Mouse (Mus musculus): ENCODE measurements around the gene Nkx2-1. TPM values are rescaled to one million over a fixed set of nuclear protein-coding genes. Genes with fewer than 3 reads are reported as not detected.
"Not testable (repeated sequence)": the region's sequence is repeated elsewhere in the genome, so short reads cannot be mapped to it uniquely, and the experiment has no call there.

The Nkx2-1 gene
- not detected for total RNA-seq (2021)
- long read RNA-seq, experiment 1: 0 reads
- long read RNA-seq, experiment 2: 0 reads

- DNase-seq (ENCODE audit: low spot score in 2 of 2): no peak
These were observed at the start of gene Nkx2-1 for GRCm38 (mm10) chr12:56536884-56537265. TSS of gene Nkx2-1 (minus strand) at chr12:56536908.

GRCm38 (mm10) chr12:56541068-56541467 lies 4.4 kb upstream of the Nkx2-1 start:
- DNase-seq (ENCODE audit: low spot score in 2 of 2): peak; percentile 32 to 48

GRCm38 (mm10) chr12:56540591-56540990 lies 3.9 kb upstream of the Nkx2-1 start:
- no peak for DNase-seq (ENCODE audit: low spot score in 2 of 2)

GRCm38 (mm10) chr12:56538601-56539000 lies 1.9 kb upstream of the Nkx2-1 start:
- no peak for DNase-seq (ENCODE audit: low spot score in 2 of 2)

- DNase-seq (ENCODE audit: low spot score in 2 of 2): no peak
These were observed 1.2 kb upstream of the Nkx2-1 start for GRCm38 (mm10) chr12:56537931-56538330.

GRCm38 (mm10) chr12:56537342-56537741 lies 634 bp upstream of the Nkx2-1 start:
- DNase-seq (ENCODE audit: low spot score in 2 of 2): no peak

GRCm38 (mm10) chr12:56536174-56536883 lies 379 bp downstream of the Nkx2-1 start:
- no peak for DNase-seq (ENCODE audit: low spot score in 2 of 2)

- no peak for DNase-seq (ENCODE audit: low spot score in 2 of 2)
These were observed 1.1 kb downstream of the Nkx2-1 start for GRCm38 (mm10) chr12:56535411-56536173.

- no peak for DNase-seq (ENCODE audit: low spot score in 2 of 2)
These were observed 1.9 kb downstream of the Nkx2-1 start for GRCm38 (mm10) chr12:56534651-56535326.

- DNase-seq (ENCODE audit: low spot score in 2 of 2): no peak
These were observed 2.4 kb downstream of the Nkx2-1 start for GRCm38 (mm10) chr12:56534311-56534650.

- DNase-seq (ENCODE audit: low spot score in 2 of 2): no peak
These were observed 3.0 kb downstream of the Nkx2-1 start for GRCm38 (mm10) chr12:56533501-56534310.

- no peak for DNase-seq (ENCODE audit: low spot score in 2 of 2)
These were observed 3.7 kb downstream of the Nkx2-1 start for GRCm38 (mm10) chr12:56532986-56533495.

- DNase-seq (ENCODE audit: low spot score in 2 of 2): no peak
These were observed 4.6 kb downstream of the Nkx2-1 start for GRCm38 (mm10) chr12:56532142-56532541.

- no peak for DNase-seq (ENCODE audit: low spot score in 2 of 2)
These were observed 5.6 kb downstream of the Nkx2-1 start for GRCm38 (mm10) chr12:56531051-56531620.

GRCm38 (mm10) chr12:56529931-56530330 lies 6.8 kb downstream of the Nkx2-1 start:
- no peak for DNase-seq (ENCODE audit: low spot score in 2 of 2)

GRCm38 (mm10) chr12:56528881-56529681 lies 7.6 kb downstream of the Nkx2-1 start:
- DNase-seq (ENCODE audit: low spot score in 2 of 2): no peak

GRCm38 (mm10) chr12:56528034-56528570 lies 8.6 kb downstream of the Nkx2-1 start:
- no peak for DNase-seq (ENCODE audit: low spot score in 2 of 2)

GRCm38 (mm10) chr12:56527071-56527470 lies 9.6 kb downstream of the Nkx2-1 start:
- no peak for DNase-seq (ENCODE audit: low spot score in 2 of 2)

- DNase-seq (ENCODE audit: low spot score in 2 of 2): not testable (repeated sequence)
These were observed 11.4 kb downstream of the Nkx2-1 start for GRCm38 (mm10) chr12:56525219-56525797.
